Mouse (Mus musculus) midbrain, embryonic 11.5 days (tissue): Measurements from ENCODE around the gene Erich2. TPM values are rescaled to one million over a fixed set of nuclear protein-coding genes. Genes with fewer than 3 reads are reported as not detected.

Source experiments
- ATAC-seq: fragments of 200-750 bp; cut with Nextera tagmentation; 2 replicates; pipeline ENCODE4 v1.8.0; 2017; ENCODE audit warnings: moderate TSS enrichment, moderate library complexity; ENCODE audit not compliant: low FRiP score
- DNase-seq: peaks from one replicate; pipeline ENCODE4 v3.0.0; 2015; ENCODE audit warnings: low spot score; ENCODE audit errors: missing footprints
- H3K27ac ChIP-seq: fragments of 300-500 bp; sonication (generic); 2 replicates; pipeline ENCODE4 v1.5.1; 2014; ENCODE audit warnings: low read depth, low read length
- H3K27me3 ChIP-seq: fragments of 300-500 bp; sonication (generic); 2 replicates; pipeline ENCODE4 v1.6.1; 2014; ENCODE audit warnings: mild to moderate bottlenecking, low read length, moderate library complexity, mixed read lengths; ENCODE audit not compliant: control insufficient read depth, insufficient read depth
- H3K36me3 ChIP-seq: fragments of 300-500 bp; sonication (generic); 2 replicates; pipeline ENCODE4 v1.6.1; 2014; ENCODE audit warnings: mild to moderate bottlenecking, low read length, moderate library complexity, mixed read lengths; ENCODE audit not compliant: control insufficient read depth, insufficient read depth
- H3K4me1 ChIP-seq: fragments of 300-500 bp; sonication (generic); 2 replicates; pipeline ENCODE4 v1.6.1; 2014; ENCODE audit warnings: low read length; ENCODE audit not compliant: control insufficient read depth, insufficient read depth
- H3K4me2 ChIP-seq: fragments of 300-500 bp; sonication (generic); 2 replicates; pipeline ENCODE4 v1.6.1; 2014; ENCODE audit warnings: mild to moderate bottlenecking, moderate library complexity
- H3K4me3 ChIP-seq: fragments of 300-500 bp; sonication (generic); 2 replicates; pipeline ENCODE4 v1.5.1; 2014; ENCODE audit warnings: low read depth, low read length
- H3K9ac ChIP-seq: fragments of 300-500 bp; sonication (generic); 2 replicates; pipeline ENCODE4 v1.6.1; 2014; ENCODE audit warnings: low read length
- H3K9me3 ChIP-seq: fragments of 300-500 bp; sonication (generic); 2 replicates; pipeline ENCODE4 v1.6.1; 2016; ENCODE audit warnings: low read length; ENCODE audit not compliant: control insufficient read depth
- WGBS: fragments of 180-500 bp; shearing (Covaris S2); extraction: QIAGEN DNeasy Blood & Tissue Kit; methylation state at CpG from one replicate; pipeline ENCODE4 v1.1.7; 2014; 5-methylcytosine and 5-hydroxymethylcytosine counted together
- polyA plus RNA-seq: library from polyadenylated mRNA; unstranded; fragments of >200 nt; fragmentation: Nextera tagmentation; extraction: Ambion mirVana; gene quantifications from 2 replicates; pipeline ENCODE4 v1.2.1, GENCODE M21; 2014

The Erich2 gene
- polyA plus RNA-seq, 1 experiment from 2014 or later: 3.0 TPM

DNA sequence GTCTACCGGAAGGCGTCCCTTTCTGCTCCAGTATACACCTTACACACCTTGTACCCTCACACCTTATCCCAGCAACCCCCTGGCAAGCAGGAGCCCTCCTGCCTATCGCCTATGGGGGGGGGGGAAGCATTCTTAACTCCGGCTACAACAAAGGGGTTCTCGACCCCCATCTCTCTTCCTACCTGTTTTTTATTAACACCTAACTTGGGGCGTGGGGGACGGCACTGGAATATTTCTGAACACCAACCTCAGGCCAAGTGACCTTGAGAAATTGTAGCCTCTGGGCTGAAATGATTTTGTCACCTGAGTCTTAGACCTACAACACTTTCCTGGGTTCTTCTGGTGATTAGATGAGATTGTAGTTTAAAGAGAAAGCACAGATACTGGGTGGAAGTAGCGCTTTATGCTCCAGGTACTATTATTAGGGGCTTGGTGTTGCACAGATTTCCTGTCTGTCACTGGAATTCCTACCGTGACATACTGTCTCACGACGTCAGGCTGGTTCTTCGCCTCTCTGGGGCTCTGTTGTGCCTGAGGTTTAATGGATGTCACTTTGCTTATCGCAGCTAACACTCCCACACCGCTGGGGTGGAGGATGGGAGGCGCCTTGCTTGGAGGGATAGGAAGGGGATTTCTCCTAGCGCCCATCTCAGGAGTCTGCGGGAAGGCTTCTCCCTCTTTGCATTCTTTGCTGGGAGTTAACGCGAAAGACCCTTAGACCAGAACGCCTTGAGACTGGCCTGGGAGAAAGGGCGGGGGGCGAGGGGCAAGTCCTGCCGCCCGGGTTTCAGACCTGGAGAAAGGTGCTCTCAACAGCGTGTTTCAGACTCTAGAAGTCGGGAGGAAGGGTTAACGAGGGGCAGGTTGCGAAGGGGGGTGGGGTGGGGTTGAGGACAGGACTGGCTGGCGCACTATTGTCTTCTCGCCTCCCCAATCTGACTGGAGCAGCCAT is 57.3 kb downstream of the Erich2 start:
- 2% methylated on average over 30 of the region's 30 CpGs for WGBS
- DNase-seq (peak; percentile 95), ATAC-seq (no peak)
- H3K36me3 ChIP-seq: no peaks in the 10 kb centered on the region
- peak overlapping the region; percentile 65 for H3K4me2 ChIP-seq
- peaks cover 55% of the 10 kb centered on the region for H3K4me1 ChIP-seq
- H3K9me3 ChIP-seq: no peaks in the 10 kb centered on the region
- peaks cover 93% of the 10 kb centered on the region for H3K27me3 ChIP-seq
- H3K4me3 ChIP-seq: peak overlapping the region; percentile 16
- H3K27ac ChIP-seq: peak overlapping the region; percentile 17; the same call in 1 of the 2 replicates
- 0 out of 2 replicates have a peak overlapping the region, but pooled peaks have one; percentile 13 for H3K9ac ChIP-seq

DNA sequence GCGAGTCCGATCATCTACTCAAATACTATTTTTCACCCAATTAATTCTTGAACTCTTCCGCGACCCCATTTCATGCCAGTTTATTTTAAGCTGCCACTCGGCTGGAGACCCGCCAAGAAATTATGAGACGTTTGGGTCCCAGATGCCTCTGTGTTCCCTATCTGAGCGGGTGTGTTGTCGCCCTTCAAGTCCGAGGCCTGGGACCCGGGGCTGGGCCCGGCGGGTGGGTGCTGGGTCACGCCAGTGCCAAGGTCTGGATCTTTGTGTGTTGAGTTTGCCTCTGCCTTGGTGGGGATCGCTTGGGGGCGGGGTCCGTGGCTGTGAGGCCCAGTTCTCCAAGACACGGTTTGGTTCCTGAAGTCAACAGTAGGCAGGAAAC is 58.0 kb downstream of the Erich2 start:
- peak; percentile 95 for DNase-seq
- peak overlapping the region; percentile 37; the same call in 1 of the 2 replicates for H3K27ac ChIP-seq

GRCm38 (mm10) chr2:70567071-70567681 is 58.6 kb downstream of the Erich2 start:
- Histone ChIP-seq H3K4me2 (peak overlapping the region; percentile 65), H3K9ac (peak overlapping the region; percentile 28; the same call in 1 of the 2 replicates), H3K36me3 (no peaks in the 10 kb centered on the region), H3K27ac (peak overlapping the region; percentile 37), H3K27me3 (peaks cover 89% of the 10 kb centered on the region), H3K4me1 (peaks cover 46% of the 10 kb centered on the region), H3K9me3 (no peaks in the 10 kb centered on the region), H3K4me3 (peak overlapping the region; percentile 16)
- ATAC-seq: 0 out of 2 replicates have a peak, but pooled peaks have one; percentile 1
- DNase-seq: peak; percentile 97
- WGBS: 2% methylated on average over 23 of the region's 23 CpGs

More for the DNA sequence above, 58.0 kb downstream of the Erich2 start:
- Histone ChIP-seq H3K36me3 (no peaks in the 10 kb centered on the region), H3K4me3 (peak overlapping the region; percentile 16), H3K9me3 (no peaks in the 10 kb centered on the region), H3K4me2 (peak overlapping the region; percentile 65), H3K4me1 (peaks cover 51% of the 10 kb centered on the region), H3K9ac (0 out of 2 replicates have a peak overlapping the region, but pooled peaks have one; percentile 13), H3K27me3 (peaks cover 92% of the 10 kb centered on the region)
- ATAC-seq: no peak
- WGBS: 2% methylated on average over 18 of the region's 18 CpGs

- Histone ChIP-seq H3K27ac (peak overlapping the region; percentile 37; the same call in 1 of the 2 replicates), H3K4me1 (peaks cover 41% of the 10 kb centered on the region), H3K9me3 (no peaks in the 10 kb centered on the region), H3K4me2 (peak overlapping the region; percentile 65), H3K27me3 (peaks cover 86% of the 10 kb centered on the region), H3K4me3 (peak overlapping the region; percentile 33), H3K36me3 (no peaks in the 10 kb centered on the region), H3K9ac (no peak overlapping the region)
- peak; percentile 55 for ATAC-seq
- no peak for DNase-seq
- 0% methylated on average over 12 of the region's 12 CpGs for whole genome bisulfite sequencing
Measured at GRCm38 (mm10) chr2:70567682-70568077, 59.1 kb downstream of the Erich2 start.

DNA sequence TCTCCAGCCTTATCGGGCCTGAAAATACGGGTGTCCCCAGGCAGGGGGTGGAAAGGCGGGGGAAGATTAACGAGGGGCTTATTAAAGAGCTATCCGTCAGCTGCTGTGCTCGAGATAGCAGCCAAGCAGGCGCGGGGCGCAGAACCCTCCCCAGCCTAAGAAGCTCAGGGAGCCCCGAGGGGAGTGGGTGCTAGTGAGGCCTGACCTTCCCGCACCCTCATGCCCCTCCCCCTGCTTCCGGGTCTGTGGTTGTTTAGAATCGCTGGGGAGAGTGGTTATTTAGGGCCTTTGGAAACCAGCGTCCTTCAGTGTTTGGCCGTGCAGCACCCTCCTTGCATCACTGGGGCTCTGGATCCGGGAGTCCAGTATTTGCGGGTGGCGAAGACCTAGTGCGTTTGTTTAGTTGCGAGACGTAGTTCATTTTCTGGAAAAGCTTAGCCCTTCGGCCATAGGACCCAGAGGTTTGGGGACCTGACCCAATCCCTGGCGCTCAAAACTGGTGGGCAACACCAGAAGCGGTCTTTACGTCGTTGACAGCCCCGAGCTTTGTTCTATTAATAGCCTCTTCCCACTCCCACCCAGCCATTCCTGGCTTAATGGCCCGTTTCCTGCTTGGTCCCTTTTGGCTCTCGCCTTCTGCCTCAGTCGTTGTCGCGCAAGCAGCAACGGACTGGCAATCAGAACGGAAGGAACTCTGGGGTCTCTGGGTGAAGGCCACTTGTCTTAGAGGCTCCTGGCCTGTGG is 59.8 kb downstream of the Erich2 start:
- Histone ChIP-seq H3K9me3 (no peaks in the 10 kb centered on the region), H3K4me2 (peak overlapping the region; percentile 65), H3K36me3 (no peaks in the 10 kb centered on the region), H3K4me1 (peaks cover 36% of the 10 kb centered on the region), H3K27ac (peak overlapping the region; percentile 15; the same call in 1 of the 2 replicates), H3K9ac (peak overlapping the region; percentile 48; the same call in 1 of the 2 replicates), H3K27me3 (peaks cover 80% of the 10 kb centered on the region), H3K4me3 (peak overlapping the region; percentile 33)
- peak; percentile 72 for ATAC-seq
- DNase-seq: peak; percentile 97
- WGBS: under 1% methylated on average over 34 of the region's 34 CpGs

GRCm38 (mm10) chr2:70571698-70572097 is 63.1 kb downstream of the Erich2 start:
- Histone ChIP-seq H3K9ac (no peak overlapping the region), H3K4me3 (no peak overlapping the region), H3K4me2 (no peak overlapping the region), H3K4me1 (peaks cover 19% of the 10 kb centered on the region), H3K27ac (no peak overlapping the region), H3K9me3 (no peaks in the 10 kb centered on the region), H3K27me3 (peaks cover 47% of the 10 kb centered on the region), H3K36me3 (no peaks in the 10 kb centered on the region)
- no peak for ATAC-seq
- 70% methylated on average over 4 of the region's 4 CpGs for WGBS
- DNase-seq: no peak

- no peaks in the 10 kb centered on the region for H3K36me3 ChIP-seq
- peaks cover 41% of the 10 kb centered on the region for H3K27me3 ChIP-seq
- no peak for DNase-seq
- no peak for ATAC-seq
- peaks cover 15% of the 10 kb centered on the region for H3K4me1 ChIP-seq
- H3K9ac ChIP-seq: no peak overlapping the region
- WGBS: 52% methylated on average over 9 of the region's 9 CpGs
- H3K4me2 ChIP-seq: no peak overlapping the region
- H3K4me3 ChIP-seq: no peak overlapping the region
- H3K9me3 ChIP-seq: no peaks in the 10 kb centered on the region
- H3K27ac ChIP-seq: no peak overlapping the region
Measured at GRCm38 (mm10) chr2:70572251-70572650, 63.6 kb downstream of the Erich2 start.

GRCm38 (mm10) chr2:70573544-70574210 is 65.1 kb downstream of the Erich2 start:
- Histone ChIP-seq H3K9me3 (no peaks in the 10 kb centered on the region), H3K36me3 (no peaks in the 10 kb centered on the region), H3K4me1 (peaks cover 1% of the 10 kb centered on the region), H3K9ac (no peak overlapping the region), H3K4me3 (no peak overlapping the region), H3K4me2 (no peak overlapping the region), H3K27me3 (peaks cover 28% of the 10 kb centered on the region), H3K27ac (no peak overlapping the region)
- DNase-seq (no peak), ATAC-seq (no peak)
- WGBS: 80% methylated on average over 8 of the region's 8 CpGs
